Mouse (Mus musculus): ENCODE data around the gene Skil. TPM values are rescaled to one million over a fixed set of nuclear protein-coding genes. Genes with fewer than 3 reads are reported as not detected.
"Not testable (repeated sequence)": the region's sequence is repeated elsewhere in the genome, so short reads cannot be mapped to it uniquely, and the experiment has no call there.

Skil gene
- polyA plus RNA-seq, 1 experiment: 24.2 TPM

GRCm38 (mm10) chr3:31106597-31106996, 11.7 kb downstream of the Skil start:
- H3K27ac ChIP-seq (ENCODE audit: insufficient read depth, low read length): no peak overlapping the region
- peaks cover 5% of the 10 kb centered on the region; the same call in 1 of the 2 replicates for H3K4me1 ChIP-seq (ENCODE audit: control insufficient read depth, insufficient read depth, low read length)
- no peak overlapping the region for H3K4me3 ChIP-seq (ENCODE audit: insufficient read depth, low read length)
- TF ChIP-seq POLR2A (IDR thresholded peaks at IDR 0.05; ENCODE audit: extremely low read depth, insufficient read depth, low read length): no peak

GRCm38 (mm10) chr3:31107674-31108073, 12.8 kb downstream of the Skil start:
- TF ChIP-seq CTCF (IDR thresholded peaks at IDR 0.05; ENCODE audit: extremely low read depth, insufficient read depth, low read length) (no peak), POLR2A (IDR thresholded peaks at IDR 0.05; ENCODE audit: extremely low read depth, insufficient read depth, low read length) (no peak)
- Histone ChIP-seq H3K4me1 (ENCODE audit: control insufficient read depth, insufficient read depth, low read length) (peaks cover 3% of the 10 kb centered on the region; the same call in 1 of the 2 replicates), H3K27ac (ENCODE audit: insufficient read depth, low read length) (no peak overlapping the region), H3K4me3 (ENCODE audit: insufficient read depth, low read length) (no peak overlapping the region)

- no peak for TF ChIP-seq CTCF (IDR thresholded peaks at IDR 0.05; ENCODE audit: extremely low read depth, insufficient read depth, low read length)
- no peak for TF ChIP-seq POLR2A (IDR thresholded peaks at IDR 0.05; ENCODE audit: extremely low read depth, insufficient read depth, low read length)
- peaks cover 3% of the 10 kb centered on the region; the same call in 1 of the 2 replicates for H3K4me1 ChIP-seq (ENCODE audit: control insufficient read depth, insufficient read depth, low read length)
Observed at GRCm38 (mm10) chr3:31109108-31109507, 14.2 kb downstream of the Skil start.

GRCm38 (mm10) chr3:31123098-31123497, 28.2 kb downstream of the Skil start:
- Histone ChIP-seq H3K4me3 (ENCODE audit: insufficient read depth, low read length) (no peak overlapping the region), H3K27ac (ENCODE audit: insufficient read depth, low read length) (no peak overlapping the region), H3K4me1 (ENCODE audit: control insufficient read depth, insufficient read depth, low read length) (no peaks in the 10 kb centered on the region)
- no peak for TF ChIP-seq POLR2A (IDR thresholded peaks at IDR 0.05; ENCODE audit: extremely low read depth, insufficient read depth, low read length)
- TF ChIP-seq CTCF (IDR thresholded peaks at IDR 0.05; ENCODE audit: extremely low read depth, insufficient read depth, low read length): no peak

More at GRCm38 (mm10) chr3:31109108-31109507, 14.2 kb downstream of the Skil start:
- H3K27ac ChIP-seq (ENCODE audit: insufficient read depth, low read length): no peak overlapping the region
- H3K4me3 ChIP-seq (ENCODE audit: insufficient read depth, low read length): no peak overlapping the region

- no peak overlapping the region for H3K4me3 ChIP-seq (ENCODE audit: insufficient read depth, low read length)
- H3K4me1 ChIP-seq (ENCODE audit: control insufficient read depth, insufficient read depth, low read length): no peaks in the 10 kb centered on the region
- TF ChIP-seq CTCF (IDR thresholded peaks at IDR 0.05; ENCODE audit: extremely low read depth, insufficient read depth, low read length) (no peak), POLR2A (IDR thresholded peaks at IDR 0.05; ENCODE audit: extremely low read depth, insufficient read depth, low read length) (no peak)
- H3K27ac ChIP-seq (ENCODE audit: insufficient read depth, low read length): no peak overlapping the region
Observed at GRCm38 (mm10) chr3:31126303-31126702, 31.4 kb downstream of the Skil start.

- Histone ChIP-seq H3K27ac (ENCODE audit: insufficient read depth, low read length) (no peak overlapping the region), H3K4me1 (ENCODE audit: control insufficient read depth, insufficient read depth, low read length) (no peaks in the 10 kb centered on the region), H3K4me3 (ENCODE audit: insufficient read depth, low read length) (no peak overlapping the region)
- TF ChIP-seq POLR2A (IDR thresholded peaks at IDR 0.05; ENCODE audit: extremely low read depth, insufficient read depth, low read length): no peak
- TF ChIP-seq CTCF (IDR thresholded peaks at IDR 0.05; ENCODE audit: extremely low read depth, insufficient read depth, low read length): no peak
Observed at GRCm38 (mm10) chr3:31126848-31127247, 32.0 kb downstream of the Skil start.

GRCm38 (mm10) chr3:31129766-31130165, 34.9 kb downstream of the Skil start:
- TF ChIP-seq CTCF (IDR thresholded peaks at IDR 0.05; ENCODE audit: extremely low read depth, insufficient read depth, low read length): no peak
- no peak for TF ChIP-seq POLR2A (IDR thresholded peaks at IDR 0.05; ENCODE audit: extremely low read depth, insufficient read depth, low read length)
- H3K4me1 ChIP-seq (ENCODE audit: control insufficient read depth, insufficient read depth, low read length): no peaks in the 10 kb centered on the region
- H3K27ac ChIP-seq (ENCODE audit: insufficient read depth, low read length): no peak overlapping the region
- H3K4me3 ChIP-seq (ENCODE audit: insufficient read depth, low read length): no peak overlapping the region

- Histone ChIP-seq H3K4me3 (ENCODE audit: insufficient read depth, low read length) (no peak overlapping the region), H3K27ac (ENCODE audit: insufficient read depth, low read length) (no peak overlapping the region), H3K4me1 (ENCODE audit: control insufficient read depth, insufficient read depth, low read length) (no peaks in the 10 kb centered on the region)
- TF ChIP-seq POLR2A (IDR thresholded peaks at IDR 0.05; ENCODE audit: extremely low read depth, insufficient read depth, low read length) (no peak), CTCF (IDR thresholded peaks at IDR 0.05; ENCODE audit: extremely low read depth, insufficient read depth, low read length) (no peak)
Observed at GRCm38 (mm10) chr3:31133664-31134063, 38.8 kb downstream of the Skil start.

- TF ChIP-seq CTCF (IDR thresholded peaks at IDR 0.05; ENCODE audit: extremely low read depth, insufficient read depth, low read length) (no peak), POLR2A (IDR thresholded peaks at IDR 0.05; ENCODE audit: extremely low read depth, insufficient read depth, low read length) (no peak)
- H3K27ac ChIP-seq (ENCODE audit: insufficient read depth, low read length): no peak overlapping the region
Observed at GRCm38 (mm10) chr3:31134246-31134645, 39.4 kb downstream of the Skil start.

GRCm38 (mm10) chr3:31134696-31135095, 39.8 kb downstream of the Skil start:
- Histone ChIP-seq H3K27ac (ENCODE audit: insufficient read depth, low read length) (no peak overlapping the region), H3K4me1 (ENCODE audit: control insufficient read depth, insufficient read depth, low read length) (no peaks in the 10 kb centered on the region), H3K4me3 (ENCODE audit: insufficient read depth, low read length) (no peak overlapping the region)
- no peak for TF ChIP-seq CTCF (IDR thresholded peaks at IDR 0.05; ENCODE audit: extremely low read depth, insufficient read depth, low read length)
- no peak for TF ChIP-seq POLR2A (IDR thresholded peaks at IDR 0.05; ENCODE audit: extremely low read depth, insufficient read depth, low read length)

More at GRCm38 (mm10) chr3:31134246-31134645, 39.4 kb downstream of the Skil start:
- Histone ChIP-seq H3K4me3 (ENCODE audit: insufficient read depth, low read length) (no peak overlapping the region), H3K4me1 (ENCODE audit: control insufficient read depth, insufficient read depth, low read length) (no peaks in the 10 kb centered on the region)

GRCm38 (mm10) chr3:31136591-31136990, 41.7 kb downstream of the Skil start:
- H3K4me3 ChIP-seq (ENCODE audit: insufficient read depth, low read length); H3K27ac ChIP-seq (ENCODE audit: insufficient read depth, low read length); H3K4me1 ChIP-seq (ENCODE audit: control insufficient read depth, insufficient read depth, low read length): not testable (repeated sequence)
